Mouse (Mus musculus): Measurements from ENCODE around the gene Wdsub1. TPM values are rescaled to one million over a fixed set of nuclear protein-coding genes. Genes with fewer than 3 reads are reported as not detected.

Gene Wdsub1
- polyA plus RNA-seq, 2 experiments from 2014 or later, result 3.3 to 6.4 TPM

- ATAC-seq, result no peak
Observed at GRCm38 (mm10) chr2:59802722-59803387, 79.5 kb downstream of the Wdsub1 start.

All from CD4-positive, CD25-positive, alpha-beta regulatory T cell, adult 4 months (primary cell).